7 mouse cellular contexts compared by ENCODE assay signal in the genomic region with DNA sequence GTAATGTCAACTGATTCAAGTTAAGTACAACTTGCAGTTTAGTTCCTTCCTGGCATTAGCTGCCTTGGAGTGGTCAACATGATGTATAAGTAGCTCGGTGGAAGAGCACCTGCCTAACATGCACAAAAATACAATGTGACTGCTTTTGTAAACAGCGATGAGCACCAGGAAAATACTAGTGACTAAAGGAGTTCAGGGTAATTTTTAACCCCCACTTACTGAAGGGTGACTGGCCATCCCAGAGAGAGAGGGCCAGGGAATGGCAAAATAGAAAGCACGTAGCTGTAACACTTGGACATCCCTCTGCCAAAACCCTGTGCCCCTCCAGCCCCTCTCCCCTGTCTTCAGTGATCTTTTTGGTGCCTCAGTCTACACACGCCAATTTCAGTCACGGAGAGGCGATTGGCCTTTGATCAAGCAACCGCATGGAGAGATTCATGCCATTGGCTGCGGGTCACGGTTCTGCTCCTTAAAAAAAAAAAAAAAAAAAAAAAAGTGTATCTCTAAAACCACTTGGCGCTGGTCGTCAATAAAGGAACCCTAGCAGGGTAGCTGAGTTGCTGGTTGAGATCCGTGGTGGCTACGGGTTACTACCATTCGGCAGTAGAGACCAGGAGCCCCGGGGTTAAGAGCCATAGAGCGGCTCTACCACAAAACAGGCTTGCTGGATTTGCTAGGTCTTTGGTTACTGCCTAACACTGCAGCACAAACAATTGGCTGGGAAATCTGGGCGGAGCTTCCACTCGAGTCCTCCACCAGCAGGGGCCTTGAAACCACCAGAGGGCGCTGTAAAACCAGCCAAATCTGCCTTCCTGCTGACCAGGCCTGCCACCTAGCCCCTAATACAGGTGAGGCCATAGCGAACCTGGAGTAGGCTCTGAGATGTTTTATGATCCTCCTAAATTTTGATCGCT. TPM values are rescaled to one million over a fixed set of nuclear protein-coding genes. Genes with fewer than 3 reads are reported as not detected.
A peak's percentile ranks its signal among the peaks of the same experiment; 100 is the strongest.
DNase-seq lines count a peak whose midpoint lies in the region; ATAC-seq and TF ChIP-seq lines count a peak whose summit lies in the region.

No protein-coding gene starts in this region.

- no peak for TF ChIP-seq POLR2A in small intestine, adult 2 months (IDR thresholded peaks at IDR 0.05; ENCODE audit: low read depth, low read length)

- peak overlapping the region; percentile 75 for H3K27ac ChIP-seq in embryonic facial prominence, embryonic 10.5 days (replicated peaks)
- no peak overlapping the region; the same call in 1 of the 2 replicates for H3K27ac ChIP-seq in intestine, postnatal 0 days (ENCODE audit: low read depth, low read length)
- H3K27ac ChIP-seq in midbrain, embryonic 12.5 days (replicated peaks): no peak overlapping the region
- H3K27ac ChIP-seq in small intestine, adult 2 months (ENCODE audit: insufficient read depth, low read depth, low read length): peak overlapping the region; percentile 19; the same call in 1 of the 2 replicates

- intact Hi-C loops in left cerebral cortex, postnatal 4 days (cut with DNase I): no loop called here

- peak overlapping the region; percentile 71 for H3K4me2 ChIP-seq in intestine, postnatal 0 days (replicated peaks; ENCODE audit: low read depth)
- peak overlapping the region; percentile 53 for H3K4me2 ChIP-seq in midbrain, embryonic 12.5 days (replicated peaks)

- DNase-seq in adrenal gland, postnatal 10 days: peak; percentile 96
- peak; percentile 94 for DNase-seq in embryonic facial prominence, embryonic 10.5 days (ENCODE audit: low spot score)
- peak; percentile 49 for DNase-seq in gonadal fat pad, adult 2 months (ENCODE audit: low read depth)
- peak; percentile 95 for DNase-seq in left cerebral cortex, postnatal 4 days

- WGBS in embryonic facial prominence, embryonic 10.5 days: 11% methylated on average over 21 of the region's 21 CpGs
- WGBS in intestine, postnatal 0 days: 11% methylated on average over 21 of the region's 21 CpGs
- WGBS in midbrain, embryonic 12.5 days: 11% methylated on average over 21 of the region's 21 CpGs
- 7% methylated on average over 21 of the region's 21 CpGs for WGBS in small intestine, adult 2 months

- H3K9ac ChIP-seq in intestine, postnatal 0 days (ENCODE audit: low read depth, low read length): peak overlapping the region; percentile 32; the same call in 1 of the 2 replicates
- peak overlapping the region; percentile 41; the same call in 1 of the 2 replicates for H3K9ac ChIP-seq in midbrain, embryonic 12.5 days (replicated peaks)

- H3K36me3 ChIP-seq in embryonic facial prominence, embryonic 10.5 days (replicated peaks): no peaks in the 10 kb centered on the region
- no peaks in the 10 kb centered on the region for H3K36me3 ChIP-seq in intestine, postnatal 0 days (ENCODE audit: control insufficient read depth, insufficient read depth)
- H3K36me3 ChIP-seq in midbrain, embryonic 12.5 days: no peaks in the 10 kb centered on the region
- 0 out of 2 replicates have a peak, but pooled peaks cover 2% of the 10 kb centered on the region for H3K36me3 ChIP-seq in small intestine, adult 2 months (ENCODE audit: control insufficient read depth, insufficient read depth, low read length)

- peak overlapping the region; percentile 56 for H3K4me3 ChIP-seq in embryonic facial prominence, embryonic 10.5 days
- peak overlapping the region; percentile 32 for H3K4me3 ChIP-seq in intestine, postnatal 0 days (ENCODE audit: low read depth, low read length)
- peak overlapping the region; percentile 34 for H3K4me3 ChIP-seq in midbrain, embryonic 12.5 days
- peak overlapping the region; percentile 54 for H3K4me3 ChIP-seq in small intestine, adult 2 months (ENCODE audit: low read depth, low read length)

- H3K27me3 ChIP-seq in embryonic facial prominence, embryonic 10.5 days (replicated peaks; ENCODE audit: low read depth, poor library complexity, severe bottlenecking): no peaks in the 10 kb centered on the region
- no peaks in the 10 kb centered on the region for H3K27me3 ChIP-seq in intestine, postnatal 0 days (replicated peaks; ENCODE audit: control insufficient read depth, insufficient read depth, low read length)
- no peaks in the 10 kb centered on the region for H3K27me3 ChIP-seq in midbrain, embryonic 12.5 days
- no peaks in the 10 kb centered on the region for H3K27me3 ChIP-seq in small intestine, adult 2 months (ENCODE audit: control insufficient read depth, insufficient read depth, low read length)

- peak; percentile 96 for TF ChIP-seq CTCF in intestine, postnatal 0 days (IDR thresholded peaks at IDR 0.05; ENCODE audit: low read depth)
- TF ChIP-seq CTCF in small intestine, adult 2 months (IDR thresholded peaks at IDR 0.05; ENCODE audit: extremely low read depth, insufficient read length, insufficient replicate concordance, low read depth, low read length): peak; percentile 97

- no peaks in the 10 kb centered on the region for H3K9me3 ChIP-seq in embryonic facial prominence, embryonic 10.5 days
- H3K9me3 ChIP-seq in intestine, postnatal 0 days (ENCODE audit: control insufficient read depth): no peaks in the 10 kb centered on the region
- H3K9me3 ChIP-seq in midbrain, embryonic 12.5 days: no peaks in the 10 kb centered on the region

- peak; percentile 65 for ATAC-seq in intestine, postnatal 0 days
- peak; percentile 75 for ATAC-seq in midbrain, embryonic 12.5 days (ENCODE audit: low FRiP score, low read depth)

- H3K4me1 ChIP-seq in embryonic facial prominence, embryonic 10.5 days: peaks cover 6% of the 10 kb centered on the region; the same call in 1 of the 2 replicates
- 0 out of 2 replicates have a peak, but pooled peaks cover 7% of the 10 kb centered on the region for H3K4me1 ChIP-seq in intestine, postnatal 0 days (replicated peaks; ENCODE audit: control insufficient read depth, insufficient read depth, low read length)
- peaks cover 2% of the 10 kb centered on the region; the same call in 1 of the 2 replicates for H3K4me1 ChIP-seq in midbrain, embryonic 12.5 days
- H3K4me1 ChIP-seq in small intestine, adult 2 months (ENCODE audit: control insufficient read depth, insufficient read depth, insufficient read length, low read length): peaks cover 17% of the 10 kb centered on the region; the same call in 1 of the 2 replicates

RNA-seq across cellular contexts. Expression of gene Psmd1, which starts 5.1 kb away (rescaled TPM):
- 100 to 1,000 TPM in 1 of 2 experiments, 10 to 100 TPM in 1; 95.2 to 101 TPM for total RNA-seq in adrenal gland, postnatal 10 days (2021)
- 228 and 231 TPM in 2 replicates for polyA plus RNA-seq in embryonic facial prominence, embryonic 10.5 days (2016; fragmentation: Nextera tagmentation; extraction: Ambion mirVana)
- 79.7 and 84.6 TPM in 2 replicates for polyA plus RNA-seq in gonadal fat pad, adult 2 months (2012; rRNA removed)
- 70.7 and 72.8 TPM in 2 replicates for polyA plus RNA-seq in intestine, postnatal 0 days (2015; fragmentation: Nextera tagmentation; extraction: Ambion mirVana)
- total RNA-seq in left cerebral cortex, postnatal 4 days (2021): 100 to 1,000 TPM; 134 to 135 TPM
- 195 and 207 TPM in 2 replicates for polyA plus RNA-seq in midbrain, embryonic 12.5 days (2016; fragmentation: Nextera tagmentation; extraction: Ambion mirVana)
- 18.7 and 33.6 TPM in 2 replicates for polyA plus RNA-seq in small intestine, adult 2 months (2012; rRNA removed)

RNA-seq across cellular contexts. Expression of gene 2810459M11Rik, which starts 13.4 kb away (rescaled TPM):
- 1 to 10 TPM; 3.7 to 8.0 TPM for total RNA-seq in adrenal gland, postnatal 10 days (2021)
- polyA plus RNA-seq in embryonic facial prominence, embryonic 10.5 days (2016; fragmentation: Nextera tagmentation; extraction: Ambion mirVana): 0.21 and 0.33 TPM in 2 replicates
- 37.5 and 48.4 TPM in 2 replicates for polyA plus RNA-seq in gonadal fat pad, adult 2 months (2012; rRNA removed)
- polyA plus RNA-seq in intestine, postnatal 0 days (2015; fragmentation: Nextera tagmentation; extraction: Ambion mirVana): 3.0 and 3.3 TPM in 2 replicates
- 10 to 100 TPM; 11.1 to 11.8 TPM for total RNA-seq in left cerebral cortex, postnatal 4 days (2021)
- polyA plus RNA-seq in midbrain, embryonic 12.5 days (2016; fragmentation: Nextera tagmentation; extraction: Ambion mirVana): 0.20 and 0.48 TPM in 2 replicates
- polyA plus RNA-seq in small intestine, adult 2 months (2012; rRNA removed): 9.4 and 13.8 TPM in 2 replicates

RNA-seq across cellular contexts. Expression of gene Spata3, which starts 42.5 kb away (rescaled TPM):
- not detected for total RNA-seq in adrenal gland, postnatal 10 days (2021)
- polyA plus RNA-seq in embryonic facial prominence, embryonic 10.5 days (2016; fragmentation: Nextera tagmentation; extraction: Ambion mirVana): not detected in 2 replicates
- polyA plus RNA-seq in gonadal fat pad, adult 2 months (2012; rRNA removed): 18.5 and 30.4 TPM in 2 replicates
- not detected in 2 replicates for polyA plus RNA-seq in intestine, postnatal 0 days (2015; fragmentation: Nextera tagmentation; extraction: Ambion mirVana)
- under 1 TPM; 0.58 to 0.64 TPM for total RNA-seq in left cerebral cortex, postnatal 4 days (2021)
- 0.17 TPM in 1 of 2 replicates, not detected in the other for polyA plus RNA-seq in midbrain, embryonic 12.5 days (2016; fragmentation: Nextera tagmentation; extraction: Ambion mirVana)
- polyA plus RNA-seq in small intestine, adult 2 months (2012; rRNA removed): not detected in 2 replicates

RNA-seq across cellular contexts. Expression of gene Htr2b, which starts 52.7 kb away (rescaled TPM):
- total RNA-seq in adrenal gland, postnatal 10 days (2021): under 1 TPM; 0.21 to 0.27 TPM
- 0.18 and 0.71 TPM in 2 replicates for polyA plus RNA-seq in embryonic facial prominence, embryonic 10.5 days (2016; fragmentation: Nextera tagmentation; extraction: Ambion mirVana)
- 0.24 and 0.30 TPM in 2 replicates for polyA plus RNA-seq in gonadal fat pad, adult 2 months (2012; rRNA removed)
- polyA plus RNA-seq in intestine, postnatal 0 days (2015; fragmentation: Nextera tagmentation; extraction: Ambion mirVana): 3.6 and 4.3 TPM in 2 replicates
- total RNA-seq in left cerebral cortex, postnatal 4 days (2021): not detected
- polyA plus RNA-seq in midbrain, embryonic 12.5 days (2016; fragmentation: Nextera tagmentation; extraction: Ambion mirVana): 0.29 and 0.33 TPM in 2 replicates
- 0.53 and 0.99 TPM in 2 replicates for polyA plus RNA-seq in small intestine, adult 2 months (2012; rRNA removed)

Comparison
In these comparisons a context has a peak if more than half of its experiments do, and no peak if none do; other contexts are left out.
1. H3K27ac ChIP-seq: peak in embryonic facial prominence, embryonic 10.5 days (single experiment) and small intestine, adult 2 months (single experiment); none in intestine, postnatal 0 days (single experiment) and midbrain, embryonic 12.5 days (single experiment).
2. RNA of gene Spata3, which starts 42.5 kb away (polyA plus RNA-seq): 18.5 to 30.4 TPM in gonadal fat pad, adult 2 months; 0.17 TPM in midbrain, embryonic 12.5 days, not detected in intestine, postnatal 0 days, not detected in embryonic facial prominence, embryonic 10.5 days and not detected in small intestine, adult 2 months; every median in the first group is over 10 times any median in the second.
3. Peak in every context shown above with its lines, with median percentiles within 50 percentile points of each other: DNase-seq and H3K4me3 ChIP-seq.